Mouse (Mus musculus) left cerebral cortex, adult 2 months (tissue): ENCODE results near the gene Exosc10. TPM values are rescaled to one million over a fixed set of nuclear protein-coding genes. Genes with fewer than 3 reads are reported as not detected.

Experiments used
- DNase-seq, 2 experiments: peaks; one replicate each; pipeline ENCODE4 v3.0.0; 2021 to 2022; ENCODE audit warnings: low spot score in 2 of 2, mixed read lengths in 1 of 2; ENCODE audit errors: extremely low spot score in 1 of 2
- H3K27ac ChIP-seq: fragments of 200-600 bp; 2 replicates; pipeline ENCODE4 v1.8.1; 2022
- H3K4me3 ChIP-seq: fragments of 200-600 bp; 2 replicates; pipeline ENCODE4 v1.8.1; 2022
- CTCF ChIP-seq: fragments of 200-600 bp; IDR thresholded peaks from 2 replicates; pipeline ENCODE4 v1.8.1; 2022; ENCODE audit warnings: antibody characterized with exemption, mild to moderate bottlenecking, moderate library complexity
- intact Hi-C: fragments of 180-260 bp; cut with DNase I; formaldehyde crosslinking; loops from one replicate; pipeline ENCODE4 v1.15.1; 2025
- total RNA-seq, 2 experiments: library from RNA; stranded (reverse); gene quantifications; 2 replicates each; pipeline ENCODE4 v1.2.3; 2021

Gene Exosc10
- total RNA-seq, 2 experiments from 2014 or later = 50.0 to 50.6 TPM

DNA sequence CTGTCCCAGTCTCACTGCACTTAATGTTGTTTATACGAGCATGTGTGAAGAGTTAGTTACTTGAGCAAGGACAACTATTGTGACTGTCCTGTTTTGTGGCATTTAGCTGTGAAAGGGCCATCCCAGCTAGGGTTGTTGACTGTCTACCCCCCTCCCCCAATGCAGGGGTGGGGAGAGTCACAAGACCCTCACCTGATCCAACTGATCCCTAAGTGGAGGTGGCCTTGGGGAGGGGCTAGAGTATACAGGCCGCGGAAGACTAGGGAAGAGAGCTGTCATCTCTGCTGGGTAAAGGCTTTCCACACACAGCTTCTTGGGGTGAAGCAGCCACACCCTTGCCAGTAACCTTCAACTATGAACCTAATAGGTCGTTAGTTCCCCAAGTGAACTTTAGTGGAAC lies 42.1 kb downstream of the Exosc10 start:
- intact Hi-C loops = no loop called here
- no peak for DNase-seq
- Histone ChIP-seq H3K27ac (no peak overlapping the region), H3K4me3 (no peak overlapping the region)
- no peak for TF ChIP-seq CTCF

DNA sequence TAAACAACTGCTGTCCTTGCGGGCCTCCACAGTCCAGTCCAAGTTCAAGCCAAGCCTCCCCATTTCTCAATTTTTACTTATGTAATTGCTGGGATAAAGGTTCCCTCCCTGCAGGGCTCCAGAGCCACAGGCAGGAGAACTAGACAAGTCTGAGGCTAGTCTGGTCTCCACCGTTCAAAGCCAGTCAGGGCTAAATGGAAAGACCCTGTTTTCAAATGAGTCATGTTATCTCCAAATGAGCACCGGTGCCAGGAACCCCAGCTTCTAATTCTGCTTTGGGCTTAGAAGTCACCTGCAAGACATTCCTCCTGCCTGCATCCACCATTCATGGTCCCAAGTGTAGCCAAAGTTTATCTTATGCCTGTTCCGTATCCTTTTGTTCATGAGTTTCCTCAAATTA lies 43.6 kb downstream of the Exosc10 start:
- peak overlapping the region; percentile 57 for H3K27ac ChIP-seq
- no peak overlapping the region for H3K4me3 ChIP-seq
- intact Hi-C loops = no loop called here
- no peak for DNase-seq
- no peak for TF ChIP-seq CTCF

- Histone ChIP-seq H3K4me3 (no peak within 1 kb of the TSS), H3K27ac (peak within 1 kb of the TSS; percentile 79)
- no peak for TF ChIP-seq CTCF
- intact Hi-C loops = no loop called here
- no peak for DNase-seq
Measured at GRCm38 (mm10) chr4:148602357-148603120, 44.3 kb downstream of the Exosc10 start, which contains the start of gene Masp2. TSS of gene Masp2 (plus strand) at chr4:148602554.

GRCm38 (mm10) chr4:148603376-148604139 lies 45.3 kb downstream of the Exosc10 start:
- intact Hi-C loops = no loop called here
- Histone ChIP-seq H3K4me3 (no peak overlapping the region), H3K27ac (peak overlapping the region; percentile 79)
- DNase-seq = no peak
- TF ChIP-seq CTCF = no peak

- peak overlapping the region; percentile 79 for H3K27ac ChIP-seq
- intact Hi-C loops = no loop called here
- no peak overlapping the region for H3K4me3 ChIP-seq
- peak; percentile 70 to 75 for DNase-seq
- no peak for TF ChIP-seq CTCF
Measured at GRCm38 (mm10) chr4:148604141-148604540, 45.9 kb downstream of the Exosc10 start.

- DNase-seq = peak in 1 of 2 experiments; percentile 67
- intact Hi-C loops = loop anchor here (5.0 kb wide), 1 partner anchor 47 kb away; the partner anchor contains the start of gene Exosc10
- peak; percentile 71 for TF ChIP-seq CTCF
- Histone ChIP-seq H3K27ac (peak overlapping the region; percentile 79), H3K4me3 (no peak overlapping the region)
Measured at GRCm38 (mm10) chr4:148604541-148605165, 46.4 kb downstream of the Exosc10 start.

GRCm38 (mm10) chr4:148607758-148608157 lies 49.5 kb downstream of the Exosc10 start:
- TF ChIP-seq CTCF = peak; percentile 90
- Histone ChIP-seq H3K4me3 (no peak overlapping the region), H3K27ac (no peak overlapping the region)
- intact Hi-C loops = loop anchor here (5.0 kb wide), 1 partner anchor 50 kb away; the partner anchor contains the start of gene Exosc10
- DNase-seq = peak; percentile 72 to 81

DNA sequence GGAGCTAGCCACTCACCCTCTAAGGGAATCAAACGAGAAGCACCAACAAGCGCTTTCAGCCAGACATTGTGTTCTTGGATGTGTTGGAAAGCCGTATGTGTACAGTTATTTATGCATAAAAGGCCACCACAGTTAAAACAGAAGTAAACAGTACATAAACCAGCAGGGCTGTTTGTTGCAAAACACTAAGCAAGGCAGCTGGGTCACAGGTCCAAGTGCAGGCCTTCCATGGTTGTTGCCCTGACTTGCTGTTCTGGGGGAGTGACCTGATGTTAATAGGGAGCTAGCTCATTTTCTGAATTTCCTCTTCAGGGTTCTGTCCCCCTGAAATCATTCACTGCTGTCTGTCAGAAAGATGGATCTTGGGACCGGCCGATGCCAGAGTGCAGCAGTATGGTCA lies 51.6 kb downstream of the Exosc10 start:
- intact Hi-C loops = loop anchor here (5.0 kb wide), 1 partner anchor 53 kb away; the partner anchor contains the start of gene Exosc10
- no peak overlapping the region for H3K4me3 ChIP-seq
- no peak for TF ChIP-seq CTCF
- DNase-seq = no peak
- H3K27ac ChIP-seq = no peak overlapping the region

GRCm38 (mm10) chr4:148610631-148611364 lies 52.6 kb downstream of the Exosc10 start:
- intact Hi-C loops = no loop called here
- no peak for DNase-seq
- TF ChIP-seq CTCF = no peak
- no peak overlapping the region for H3K27ac ChIP-seq
- H3K4me3 ChIP-seq = no peak overlapping the region

- H3K27ac ChIP-seq = no peak overlapping the region
- no peak for TF ChIP-seq CTCF
- H3K4me3 ChIP-seq = no peak overlapping the region
- no peak for DNase-seq
- intact Hi-C loops = no loop called here
Measured at GRCm38 (mm10) chr4:148612557-148612956, 54.3 kb downstream of the Exosc10 start.

DNA sequence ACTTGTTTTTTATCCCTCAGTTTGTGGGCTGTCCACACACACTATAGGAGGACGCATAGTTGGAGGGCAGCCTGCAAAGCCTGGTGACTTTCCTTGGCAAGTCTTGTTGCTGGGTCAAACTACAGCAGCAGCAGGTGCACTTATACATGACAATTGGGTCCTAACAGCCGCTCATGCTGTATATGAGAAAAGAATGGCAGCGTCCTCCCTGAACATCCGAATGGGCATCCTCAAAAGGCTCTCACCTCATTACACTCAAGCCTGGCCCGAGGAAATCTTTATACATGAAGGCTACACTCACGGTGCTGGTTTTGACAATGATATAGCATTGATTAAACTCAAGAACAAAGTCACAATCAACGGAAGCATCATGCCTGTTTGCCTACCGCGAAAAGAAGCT lies 55.5 kb downstream of the Exosc10 start:
- DNase-seq = no peak
- intact Hi-C loops = no loop called here
- H3K27ac ChIP-seq = no peak overlapping the region
- no peak for TF ChIP-seq CTCF
- H3K4me3 ChIP-seq = no peak overlapping the region
